16 mouse cellular contexts compared by ENCODE assay signal in the genomic region with DNA sequence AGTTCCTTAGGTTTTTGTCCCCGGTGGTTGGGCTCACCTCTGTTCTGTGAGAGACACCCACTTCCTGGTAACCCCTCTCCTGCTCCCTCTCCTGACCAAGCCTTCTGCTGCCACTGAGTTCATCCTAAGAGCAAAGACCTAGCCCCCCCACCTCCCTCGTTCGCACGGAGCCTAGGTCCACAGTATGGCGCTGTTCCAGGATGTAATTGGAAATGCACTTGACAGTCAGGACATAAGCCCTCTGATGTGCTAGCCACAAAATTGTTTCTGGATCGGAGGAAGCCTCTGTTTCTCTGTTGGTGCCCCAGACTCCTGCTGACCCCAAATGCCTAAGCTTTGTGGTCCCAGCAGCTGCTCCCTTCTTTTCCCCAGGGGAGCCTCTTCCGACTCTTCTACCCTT. TPM values are rescaled to one million over a fixed set of nuclear protein-coding genes. Genes with fewer than 3 reads are reported as not detected.
DNase-seq lines count a peak whose midpoint lies in the region; ATAC-seq and TF ChIP-seq lines count a peak whose summit lies in the region.
"Had no signal": no experiment of that assay in that cellular context is flagged by ENCODE, and none has a peak within 500 bp of the region (broad histone marks: within the 10 kb centered on the region; RNA-seq: fewer than 3 reads in every experiment).

No protein-coding gene starts in this region.

- no peak for DNase-seq in heart, postnatal 4 days
- no peak for DNase-seq in liver, embryonic 13.5 days
- DNase-seq in thymus, postnatal 4 days: peak; percentile 28
- DNase-seq in thymus, adult 2 months: no peak
- no peak for DNase-seq in lung, postnatal 4 days
- DNase-seq in gastrocnemius, adult 2 months: no peak
- DNase-seq: adrenal gland, postnatal 14 days; gastrocnemius, postnatal 25 days; kidney, postnatal 10 days; layer of hippocampus, adult 9-11 months; lung, postnatal 14 days; right cerebral cortex, postnatal 4 days had no signal

- peak overlapping the region; percentile 51; the same call in 1 of the 2 replicates for H3K27ac ChIP-seq in heart, embryonic 15.5 days
- no peak overlapping the region for H3K27ac ChIP-seq in liver, embryonic 13.5 days
- no peak overlapping the region for H3K27ac ChIP-seq in liver, embryonic 12.5 days
- no peak overlapping the region for H3K27ac ChIP-seq in thymus, adult 2 months (ENCODE audit: control insufficient read depth, insufficient read depth, low read length)
- no peak overlapping the region for H3K27ac ChIP-seq in gastrocnemius, adult 2 months
- H3K27ac ChIP-seq: neural tube, embryonic 12.5 days had no signal

- no peaks in the 10 kb centered on the region for H3K27me3 ChIP-seq in heart, embryonic 15.5 days
- peaks cover 17% of the 10 kb centered on the region; the same call in 1 of the 2 replicates for H3K27me3 ChIP-seq in liver, embryonic 13.5 days
- H3K27me3 ChIP-seq in liver, embryonic 12.5 days (replicated peaks): peaks cover 19% of the 10 kb centered on the region
- H3K27me3 ChIP-seq in thymus, adult 2 months (ENCODE audit: control insufficient read depth, insufficient read depth, low read length): no peaks in the 10 kb centered on the region
- H3K27me3 ChIP-seq: limb, embryonic 15.5 days; neural tube, embryonic 12.5 days had no signal

- 0 out of 2 replicates have a peak, but pooled peaks cover 3% of the 10 kb centered on the region for H3K36me3 ChIP-seq in heart, embryonic 15.5 days
- H3K36me3 ChIP-seq in liver, embryonic 13.5 days: no peaks in the 10 kb centered on the region
- H3K36me3 ChIP-seq in liver, embryonic 12.5 days: no peaks in the 10 kb centered on the region
- no peaks in the 10 kb centered on the region for H3K36me3 ChIP-seq in thymus, adult 2 months (ENCODE audit: control insufficient read depth, insufficient read depth, low read length)
- H3K36me3 ChIP-seq: neural tube, embryonic 12.5 days had no signal

- no peak for TF ChIP-seq CTCF in thymus, adult 2 months (IDR thresholded peaks at IDR 0.05; ENCODE audit: borderline replicate concordance, control insufficient read depth, extremely low read depth, insufficient read depth, low read length, poor library complexity)
- TF ChIP-seq CTCF in gastrocnemius, adult 2 months (IDR thresholded peaks at IDR 0.05): no peak

- intact Hi-C loops in gastrocnemius, adult 2 months (cut with DNase I): no loop called here

- TF ChIP-seq POLR2A in thymus, adult 2 months (IDR thresholded peaks at IDR 0.05; ENCODE audit: control insufficient read depth, extremely low read depth, insufficient read depth, low read length, poor library complexity): no peak

- no peak overlapping the region for H3K4me3 ChIP-seq in heart, embryonic 15.5 days
- no peak overlapping the region for H3K4me3 ChIP-seq in liver, embryonic 13.5 days (replicated peaks)
- H3K4me3 ChIP-seq in liver, embryonic 12.5 days: no peak overlapping the region
- no peak overlapping the region for H3K4me3 ChIP-seq in thymus, adult 2 months (ENCODE audit: control insufficient read depth, insufficient read depth, low read length)
- H3K4me3 ChIP-seq in gastrocnemius, adult 2 months: no peak overlapping the region
- H3K4me3 ChIP-seq: limb, embryonic 15.5 days; neural tube, embryonic 12.5 days had no signal

- 48% methylated on average over 7 of the region's 7 CpGs for WGBS in heart, embryonic 15.5 days
- 34% methylated on average over 7 of the region's 7 CpGs for WGBS in liver, embryonic 13.5 days (ENCODE audit: insufficient replicate concordance)
- WGBS in liver, embryonic 12.5 days (ENCODE audit: insufficient replicate concordance): 46% methylated on average over 7 of the region's 7 CpGs
- 36% methylated on average over 7 of the region's 7 CpGs for WGBS in thymus, adult 2 months

- no peak overlapping the region for H3K9ac ChIP-seq in heart, embryonic 15.5 days
- H3K9ac ChIP-seq in liver, embryonic 13.5 days: no peak overlapping the region
- H3K9ac ChIP-seq in liver, embryonic 12.5 days: no peak overlapping the region
- H3K9ac ChIP-seq: limb, embryonic 15.5 days; neural tube, embryonic 12.5 days had no signal

- no peak for ATAC-seq in heart, embryonic 15.5 days (replicated peaks; ENCODE audit: insufficient number of reproducible peaks, insufficient read depth, low FRiP score, low read depth)
- ATAC-seq in liver, embryonic 13.5 days (ENCODE audit: low read depth): no peak
- ATAC-seq in liver, embryonic 12.5 days: no peak

- H3K9me3 ChIP-seq in heart, embryonic 15.5 days (replicated peaks): no peaks in the 10 kb centered on the region
- no peaks in the 10 kb centered on the region for H3K9me3 ChIP-seq in liver, embryonic 13.5 days (replicated peaks)
- H3K9me3 ChIP-seq in liver, embryonic 12.5 days (replicated peaks): no peaks in the 10 kb centered on the region
- H3K9me3 ChIP-seq: limb, embryonic 15.5 days; neural tube, embryonic 12.5 days had no signal

- H3K4me1 ChIP-seq in heart, embryonic 15.5 days (replicated peaks): peaks cover 37% of the 10 kb centered on the region
- peaks cover 35% of the 10 kb centered on the region for H3K4me1 ChIP-seq in liver, embryonic 13.5 days (replicated peaks)
- H3K4me1 ChIP-seq in liver, embryonic 12.5 days: peaks cover 39% of the 10 kb centered on the region
- peaks cover 30% of the 10 kb centered on the region for H3K4me1 ChIP-seq in thymus, adult 2 months (replicated peaks; ENCODE audit: control insufficient read depth, insufficient read depth, low read length)

- H3K4me2 ChIP-seq in heart, embryonic 15.5 days: no peak overlapping the region
- peak overlapping the region; percentile 83; the same call in 1 of the 2 replicates for H3K4me2 ChIP-seq in liver, embryonic 13.5 days
- no peak overlapping the region; the same call in 1 of the 2 replicates for H3K4me2 ChIP-seq in liver, embryonic 12.5 days
- H3K4me2 ChIP-seq: limb, embryonic 15.5 days; neural tube, embryonic 12.5 days had no signal

RNA-seq across cellular contexts. Expression of a gene that starts 7.6 kb away (rescaled TPM):
- 10.3 and 10.6 TPM in 2 replicates for polyA plus RNA-seq in heart, embryonic 15.5 days (2015; fragmentation: Nextera tagmentation; extraction: Ambion mirVana)
- total RNA-seq in heart, postnatal 4 days (2021): 1 to 10 TPM; 8.6 to 8.9 TPM
- 3.7 and 5.1 TPM in 2 replicates for polyA plus RNA-seq in liver, embryonic 13.5 days (2015; fragmentation: Nextera tagmentation; extraction: Ambion mirVana)
- polyA plus RNA-seq in liver, embryonic 12.5 days (2016; fragmentation: Nextera tagmentation; extraction: Ambion mirVana): 4.7 and 5.2 TPM in 2 replicates
- polyA plus RNA-seq in thymus, adult 2 months (2012; rRNA removed): 12.2 and 12.3 TPM in 2 replicates
- 1 to 10 TPM; 2.6 to 4.0 TPM for total RNA-seq in gastrocnemius, adult 2 months (2021)

RNA-seq across cellular contexts. Expression of a gene that starts 20.1 kb away (rescaled TPM):
- polyA plus RNA-seq in heart, embryonic 15.5 days (2015; fragmentation: Nextera tagmentation; extraction: Ambion mirVana): 2.3 and 2.9 TPM in 2 replicates
- total RNA-seq in heart, postnatal 4 days (2021): 1 to 10 TPM; 2.7 to 2.9 TPM
- polyA plus RNA-seq in liver, embryonic 13.5 days (2015; fragmentation: Nextera tagmentation; extraction: Ambion mirVana): 0.15 and 0.18 TPM in 2 replicates
- polyA plus RNA-seq in liver, embryonic 12.5 days (2016; fragmentation: Nextera tagmentation; extraction: Ambion mirVana): 0.25 and 0.36 TPM in 2 replicates
- 8.9 and 10.3 TPM in 2 replicates for polyA plus RNA-seq in thymus, adult 2 months (2012; rRNA removed)
- total RNA-seq in gastrocnemius, adult 2 months (2021): 10 to 100 TPM; 25.1 to 27.8 TPM
